Mouse (Mus musculus) heart, embryonic 16.5 days (tissue): Measurements from ENCODE around the gene Arid1b. TPM values are rescaled to one million over a fixed set of nuclear protein-coding genes. Genes with fewer than 3 reads are reported as not detected.

Experiments
- ATAC-seq: fragments of 200-750 bp; cut with Nextera tagmentation; replicated peaks from 2 replicates; pipeline ENCODE4 v1.8.0; 2017; ENCODE audit warnings: moderate number of reproducible peaks; ENCODE audit not compliant: insufficient read depth, low FRiP score; ENCODE audit errors: extremely low read depth
- H3K27ac ChIP-seq: fragments of 300-500 bp; sonication (generic); 2 replicates; pipeline ENCODE4 v1.5.1; 2014; ENCODE audit warnings: mild to moderate bottlenecking, low read length, control low read depth, moderate library complexity
- H3K27me3 ChIP-seq: fragments of 300-500 bp; sonication (generic); 2 replicates; pipeline ENCODE4 v1.6.1; 2014; ENCODE audit warnings: low read length, mixed read lengths; ENCODE audit not compliant: control insufficient read depth, insufficient read depth
- H3K36me3 ChIP-seq: fragments of 300-500 bp; sonication (generic); 2 replicates; pipeline ENCODE4 v1.6.1; 2014; ENCODE audit not compliant: control insufficient read depth, insufficient read depth
- H3K4me1 ChIP-seq: fragments of 300-500 bp; sonication (generic); 2 replicates; pipeline ENCODE4 v1.6.1; 2014; ENCODE audit warnings: low read length, mixed read lengths; ENCODE audit not compliant: control insufficient read depth, insufficient read depth
- H3K4me2 ChIP-seq: fragments of 300-500 bp; sonication (generic); 2 replicates; pipeline ENCODE4 v1.6.1; 2014; ENCODE audit warnings: low read depth, mild to moderate bottlenecking, control low read depth, low read length
- H3K4me3 ChIP-seq: fragments of 300-500 bp; sonication (generic); 2 replicates; pipeline ENCODE4 v1.5.1; 2014; ENCODE audit warnings: mild to moderate bottlenecking, control low read depth, low read length
- H3K9ac ChIP-seq: fragments of 300-500 bp; sonication (generic); 2 replicates; pipeline ENCODE4 v1.6.1; 2014; ENCODE audit warnings: low read length, control low read depth
- H3K9me3 ChIP-seq: fragments of 300-500 bp; sonication (generic); replicated peaks from 2 replicates; pipeline ENCODE4 v1.6.1; 2016; ENCODE audit warnings: low read length; ENCODE audit not compliant: control insufficient read depth
- WGBS: fragments of 180-500 bp; shearing (Covaris S2); extraction: QIAGEN DNeasy Blood & Tissue Kit; methylation state at CpG from one replicate; pipeline ENCODE4 v1.1.7; 2014; 5-methylcytosine and 5-hydroxymethylcytosine counted together
- polyA plus RNA-seq: library from polyadenylated mRNA; unstranded; fragments of >200 nt; fragmentation: Nextera tagmentation; extraction: Ambion mirVana; gene quantifications from 2 replicates; pipeline ENCODE4 v1.2.1, GENCODE M21; 2015

The Arid1b gene
- polyA plus RNA-seq, 1 experiment from 2014 or later, result 7.1 TPM

- WGBS, result 52% methylated on average over 10 of the region's 10 CpGs
- ATAC-seq, result peak; percentile 66
- Histone ChIP-seq H3K9me3 (no peaks in the 10 kb centered on the region), H3K27me3 (no peaks in the 10 kb centered on the region), H3K4me1 (peaks cover 47% of the 10 kb centered on the region), H3K9ac (no peak overlapping the region), H3K4me3 (no peak overlapping the region), H3K4me2 (no peak overlapping the region), H3K27ac (0 out of 2 replicates have a peak overlapping the region, but pooled peaks have one; percentile 5), H3K36me3 (no peaks in the 10 kb centered on the region)
These were observed 222.9 kb downstream of the Arid1b start for GRCm38 (mm10) chr17:5216965-5217546.

DNA sequence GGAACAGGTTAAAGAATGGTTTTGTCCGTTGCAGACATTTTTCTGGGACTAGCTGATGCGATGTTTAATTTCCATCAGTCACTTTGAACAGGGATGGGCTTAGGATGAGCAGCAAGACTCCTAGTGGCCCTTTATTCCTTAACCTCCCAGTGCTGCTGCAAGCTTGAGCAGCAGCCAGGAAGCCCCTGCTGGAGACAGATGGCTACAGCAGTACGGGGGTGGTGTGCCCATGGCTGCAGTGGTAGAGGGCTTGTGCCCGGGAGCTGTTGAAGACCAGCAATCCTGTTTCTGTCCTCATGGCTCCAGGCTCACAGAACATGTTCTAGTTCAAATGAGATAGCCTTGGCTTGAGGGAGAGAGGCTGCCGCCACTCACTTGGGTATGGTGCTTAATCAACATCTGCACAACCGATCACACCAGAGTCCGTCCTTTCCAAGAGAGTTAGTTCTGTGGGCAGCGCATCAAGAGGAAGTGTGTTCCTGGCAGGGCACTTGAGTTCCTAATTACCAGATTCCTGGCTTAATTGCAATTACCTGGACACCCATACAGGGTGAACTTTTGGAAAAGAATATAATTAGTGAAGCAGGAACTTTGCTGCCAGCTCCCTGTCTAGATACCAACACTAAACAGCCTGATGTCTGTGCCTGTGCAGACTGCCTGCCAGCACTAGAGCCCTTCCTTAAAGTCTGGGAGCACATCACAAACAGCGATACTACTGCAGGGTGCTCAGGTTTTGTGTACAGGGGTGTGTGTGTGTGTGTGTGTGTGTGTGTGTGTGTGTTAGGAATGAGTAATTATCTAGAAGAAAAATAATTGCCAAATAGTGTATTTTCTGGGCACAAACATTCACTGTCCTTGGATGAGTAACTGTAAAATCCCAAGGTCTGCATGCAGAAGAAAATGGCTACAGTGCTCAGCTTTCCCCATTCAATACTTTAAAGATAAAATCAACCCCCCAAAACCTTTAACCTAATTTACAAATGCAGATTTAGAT is 224.0 kb downstream of the Arid1b start:
- Histone ChIP-seq H3K36me3 (no peaks in the 10 kb centered on the region), H3K27ac (no peak overlapping the region), H3K27me3 (no peaks in the 10 kb centered on the region), H3K9ac (no peak overlapping the region), H3K4me1 (peaks cover 36% of the 10 kb centered on the region), H3K4me3 (no peak overlapping the region), H3K9me3 (no peaks in the 10 kb centered on the region), H3K4me2 (no peak overlapping the region)
- WGBS, result 79% methylated on average over 9 of the region's 9 CpGs
- no peak for ATAC-seq

DNA sequence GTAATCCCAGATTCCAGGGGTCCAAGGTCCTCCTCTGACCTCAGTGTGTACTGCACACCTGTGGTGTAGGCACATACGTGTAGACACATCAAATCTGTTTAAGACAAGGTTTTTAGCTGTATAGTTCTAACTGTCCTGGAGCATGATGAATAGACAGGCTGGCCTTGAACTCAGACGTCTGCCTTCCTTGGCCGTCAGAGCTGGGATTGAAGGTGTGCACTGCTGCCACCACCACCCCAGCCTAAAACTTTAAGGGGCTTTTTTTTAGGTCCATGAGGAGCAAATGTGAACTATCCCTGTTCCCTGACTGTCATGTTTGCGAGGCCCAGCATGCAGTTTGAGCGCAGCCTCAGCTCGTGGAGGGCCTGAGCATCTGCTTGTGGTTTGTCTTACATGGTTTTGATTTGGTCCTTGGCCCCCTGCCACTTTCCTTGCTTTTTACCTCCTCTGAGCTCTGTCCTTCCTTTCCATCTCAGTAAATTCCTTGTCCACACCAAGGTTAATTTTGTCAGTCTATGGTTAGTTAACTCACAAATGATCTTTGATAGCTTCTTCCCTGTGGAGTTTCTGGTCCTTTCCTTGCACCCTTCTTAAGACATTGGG is 224.9 kb downstream of the Arid1b start:
- Histone ChIP-seq H3K9ac (no peak overlapping the region), H3K4me3 (no peak overlapping the region), H3K27me3 (no peaks in the 10 kb centered on the region), H3K9me3 (no peaks in the 10 kb centered on the region), H3K4me2 (no peak overlapping the region), H3K4me1 (peaks cover 33% of the 10 kb centered on the region), H3K36me3 (no peaks in the 10 kb centered on the region), H3K27ac (no peak overlapping the region)
- ATAC-seq, result no peak
- WGBS, result 82% methylated on average over 6 of the region's 6 CpGs

GRCm38 (mm10) chr17:5221041-5221440 is 226.9 kb downstream of the Arid1b start:
- peak overlapping the region; percentile 32; the same call in 1 of the 2 replicates for H3K27ac ChIP-seq
- H3K9ac ChIP-seq, result no peak overlapping the region
- peaks cover 34% of the 10 kb centered on the region for H3K4me1 ChIP-seq

GRCm38 (mm10) chr17:5221558-5221957 is 227.4 kb downstream of the Arid1b start:
- Histone ChIP-seq H3K36me3 (no peaks in the 10 kb centered on the region), H3K9ac (no peak overlapping the region), H3K27me3 (no peaks in the 10 kb centered on the region), H3K4me2 (no peak overlapping the region), H3K9me3 (no peaks in the 10 kb centered on the region), H3K4me1 (peaks cover 36% of the 10 kb centered on the region), H3K27ac (peak overlapping the region; percentile 18; the same call in 1 of the 2 replicates), H3K4me3 (no peak overlapping the region)
- WGBS, result 57% methylated on average over 4 of the region's 4 CpGs
- no peak for ATAC-seq

More at GRCm38 (mm10) chr17:5221041-5221440, 226.9 kb downstream of the Arid1b start:
- Histone ChIP-seq H3K4me2 (no peak overlapping the region), H3K36me3 (no peaks in the 10 kb centered on the region), H3K4me3 (no peak overlapping the region), H3K27me3 (no peaks in the 10 kb centered on the region), H3K9me3 (no peaks in the 10 kb centered on the region)
- WGBS, result 42% methylated on average over 8 of the region's 8 CpGs
- no peak; the same call in 1 of the 2 replicates for ATAC-seq

GRCm38 (mm10) chr17:5222827-5223226 is 228.7 kb downstream of the Arid1b start:
- Histone ChIP-seq H3K9ac (no peak overlapping the region), H3K4me2 (no peak overlapping the region), H3K36me3 (no peaks in the 10 kb centered on the region), H3K27me3 (no peaks in the 10 kb centered on the region), H3K4me1 (peaks cover 33% of the 10 kb centered on the region), H3K27ac (no peak overlapping the region), H3K4me3 (no peak overlapping the region), H3K9me3 (no peaks in the 10 kb centered on the region)
- WGBS, result 66% methylated on average over 2 of the region's 2 CpGs
- no peak for ATAC-seq

- ATAC-seq, result no peak
- H3K36me3 ChIP-seq, result no peaks in the 10 kb centered on the region
- H3K9me3 ChIP-seq, result no peaks in the 10 kb centered on the region
- no peaks in the 10 kb centered on the region for H3K27me3 ChIP-seq
- H3K27ac ChIP-seq, result no peak overlapping the region
- 63% methylated on average over 4 of the region's 4 CpGs for WGBS
- no peak overlapping the region for H3K9ac ChIP-seq
- H3K4me1 ChIP-seq, result peaks cover 29% of the 10 kb centered on the region
- no peak overlapping the region for H3K4me2 ChIP-seq
- H3K4me3 ChIP-seq, result no peak overlapping the region
These were observed 230.8 kb downstream of the Arid1b start for GRCm38 (mm10) chr17:5224932-5225331.

DNA sequence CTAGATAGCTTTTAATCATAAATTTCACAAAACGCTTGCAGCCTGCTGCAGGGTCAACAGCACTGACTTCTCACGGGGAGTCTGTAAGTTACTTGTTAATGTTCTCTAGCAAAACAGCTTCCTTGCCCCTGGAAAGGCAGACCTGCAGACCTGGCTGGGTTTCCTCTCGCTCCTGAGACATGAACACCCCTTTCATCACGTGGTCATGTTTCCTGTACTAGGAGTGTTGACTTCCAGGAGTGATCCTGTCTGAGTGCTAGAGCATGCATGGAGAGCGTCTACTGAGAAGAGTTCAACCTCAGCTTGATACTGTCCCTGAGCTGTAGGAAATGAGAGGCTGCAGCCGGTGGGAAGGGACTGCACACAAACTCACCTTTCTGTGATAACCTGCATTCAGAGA is 233.0 kb downstream of the Arid1b start:
- WGBS, result 27% methylated on average over 6 of the region's 6 CpGs
- ATAC-seq, result peak; percentile 60; the same call in 1 of the 2 replicates

More for the DNA sequence above, 233.0 kb downstream of the Arid1b start:
- Histone ChIP-seq H3K36me3 (no peaks in the 10 kb centered on the region), H3K4me3 (no peak overlapping the region), H3K27me3 (no peaks in the 10 kb centered on the region), H3K27ac (no peak overlapping the region), H3K4me2 (no peak overlapping the region), H3K9ac (no peak overlapping the region), H3K4me1 (peaks cover 17% of the 10 kb centered on the region), H3K9me3 (no peaks in the 10 kb centered on the region)
